Mouse (Mus musculus) brain, embryonic 14.5 days (tissue): ENCODE results near the gene Soat1.

Experiments
- CTCF ChIP-seq: fragments of 200-500 bp; IDR thresholded peaks from 2 replicates; pipeline ENCODE4 v1.5.1; 2012; ENCODE audit warnings: inconsistent platforms, mild to moderate bottlenecking, moderate library complexity, borderline replicate concordance; ENCODE audit not compliant: insufficient read depth, insufficient read length; ENCODE audit errors: extremely low read depth
- POLR2A ChIP-seq: fragments of 200-500 bp; IDR thresholded peaks from 2 replicates; pipeline ENCODE4 v1.6.1; 2012; ENCODE audit warnings: mild to moderate bottlenecking, inconsistent platforms, borderline replicate concordance; ENCODE audit not compliant: poor library complexity, insufficient read depth, insufficient read length, severe bottlenecking; ENCODE audit errors: extremely low read depth

DNA sequence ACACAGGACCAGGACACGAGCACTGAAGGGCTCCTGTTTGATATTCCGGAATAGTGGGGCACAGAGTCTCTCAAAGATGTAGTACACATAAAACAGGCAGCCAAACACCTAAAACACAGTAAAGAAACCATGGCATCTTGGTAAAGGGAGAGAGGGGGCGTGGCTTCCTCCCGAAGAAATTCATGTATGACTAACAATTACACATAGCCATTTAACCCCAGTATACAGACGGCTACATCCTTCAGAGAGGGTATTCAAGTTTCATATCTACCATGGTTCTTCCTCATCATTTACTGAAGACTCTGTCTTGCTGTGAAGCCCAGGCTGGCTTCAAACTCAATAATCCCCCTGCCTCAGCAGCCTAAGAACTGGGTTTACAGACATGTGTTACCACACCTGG, 36.4 kb downstream of the Soat1 start:
- TF ChIP-seq CTCF (no peak), POLR2A (no peak)
